Mouse (Mus musculus) limb, embryonic 15.5 days (tissue): ENCODE data around the gene Mcm3ap. TPM values are rescaled to one million over a fixed set of nuclear protein-coding genes. Genes with fewer than 3 reads are reported as not detected.

ENCODE experiments used
- ATAC-seq: fragments of 200-750 bp; cut with Nextera tagmentation; 2 replicates; pipeline ENCODE4 v1.8.0; 2017; ENCODE audit warnings: low read depth, moderate TSS enrichment; ENCODE audit not compliant: insufficient number of reproducible peaks, low FRiP score, low TSS enrichment
- H3K27ac ChIP-seq: fragments of 300-500 bp; sonication (generic); 2 replicates; pipeline ENCODE4 v1.5.1; 2015; ENCODE audit warnings: moderate library complexity, mild to moderate bottlenecking, inconsistent platforms
- H3K27me3 ChIP-seq: fragments of 300-500 bp; sonication (generic); 2 replicates; pipeline ENCODE4 v1.6.1; 2015; ENCODE audit warnings: inconsistent platforms
- H3K36me3 ChIP-seq: fragments of 300-500 bp; sonication (generic); 2 replicates; pipeline ENCODE4 v1.6.1; 2015; ENCODE audit warnings: inconsistent platforms
- H3K4me1 ChIP-seq: fragments of 300-500 bp; sonication (generic); 2 replicates; pipeline ENCODE4 v1.6.1; 2015; ENCODE audit warnings: inconsistent platforms
- H3K4me2 ChIP-seq: fragments of 300-500 bp; sonication (generic); 2 replicates; pipeline ENCODE4 v1.6.1; 2015; ENCODE audit warnings: mild to moderate bottlenecking, inconsistent platforms
- H3K4me3 ChIP-seq: fragments of 300-500 bp; sonication (generic); 2 replicates; pipeline ENCODE4 v1.5.1; 2015; ENCODE audit warnings: mild to moderate bottlenecking, inconsistent platforms
- H3K9ac ChIP-seq: fragments of 300-500 bp; sonication (generic); 2 replicates; pipeline ENCODE4 v1.6.1; 2015; ENCODE audit warnings: inconsistent platforms
- H3K9me3 ChIP-seq: fragments of 300-500 bp; sonication (generic); 2 replicates; pipeline ENCODE4 v1.6.1; 2016; ENCODE audit warnings: inconsistent platforms
- WGBS: fragments of 180-500 bp; shearing (Covaris S2); methylation state at CpG from one replicate; pipeline ENCODE4 v1.1.7; 2015; 5-methylcytosine and 5-hydroxymethylcytosine counted together
- polyA plus RNA-seq: library from polyadenylated mRNA; unstranded; fragments of >200 nt; fragmentation: Nextera tagmentation; extraction: Ambion mirVana; gene quantifications from 2 replicates; pipeline ENCODE4 v1.2.1, GENCODE M21; 2015

The Mcm3ap gene
- polyA plus RNA-seq, 1 experiment from 2014 or later: 47.9 TPM

- Histone ChIP-seq H3K9ac (no peak overlapping the region), H3K27ac (no peak overlapping the region), H3K27me3 (no peaks in the 10 kb centered on the region), H3K36me3 (peaks cover 11% of the 10 kb centered on the region; the same call in 1 of the 2 replicates), H3K4me3 (no peak overlapping the region), H3K9me3 (no peaks in the 10 kb centered on the region), H3K4me1 (no peaks in the 10 kb centered on the region), H3K4me2 (no peak overlapping the region)
- ATAC-seq: no peak
- 95% methylated on average over 1 of the region's 1 CpGs for WGBS
Observed at GRCm38 (mm10) chr10:76461255-76461654, 7.5 kb upstream of the Mcm3ap start.

- no peak overlapping the region for H3K4me2 ChIP-seq
- H3K9me3 ChIP-seq: no peaks in the 10 kb centered on the region
- WGBS: 88% methylated on average over 7 of the region's 7 CpGs
- H3K4me3 ChIP-seq: no peak overlapping the region
- ATAC-seq: no peak
- H3K9ac ChIP-seq: no peak overlapping the region
- no peaks in the 10 kb centered on the region for H3K4me1 ChIP-seq
- H3K27me3 ChIP-seq: no peaks in the 10 kb centered on the region
- H3K36me3 ChIP-seq: peaks cover 11% of the 10 kb centered on the region; the same call in 1 of the 2 replicates
- no peak overlapping the region for H3K27ac ChIP-seq
Observed at GRCm38 (mm10) chr10:76462312-76462711, 6.4 kb upstream of the Mcm3ap start.

- 84% methylated on average over 6 of the region's 6 CpGs for WGBS
- Histone ChIP-seq H3K9ac (no peak overlapping the region), H3K36me3 (peaks cover 11% of the 10 kb centered on the region; the same call in 1 of the 2 replicates), H3K4me2 (no peak overlapping the region), H3K9me3 (no peaks in the 10 kb centered on the region), H3K4me1 (no peaks in the 10 kb centered on the region), H3K27me3 (no peaks in the 10 kb centered on the region), H3K4me3 (no peak overlapping the region), H3K27ac (no peak overlapping the region)
- no peak for ATAC-seq
Observed at GRCm38 (mm10) chr10:76462721-76463120, 6.0 kb upstream of the Mcm3ap start.

- Histone ChIP-seq H3K4me2 (no peak overlapping the region), H3K4me1 (peaks cover 9% of the 10 kb centered on the region; the same call in 1 of the 2 replicates), H3K27ac (no peak overlapping the region), H3K27me3 (no peaks in the 10 kb centered on the region), H3K9me3 (no peaks in the 10 kb centered on the region), H3K9ac (no peak overlapping the region), H3K36me3 (peaks cover 70% of the 10 kb centered on the region), H3K4me3 (no peak overlapping the region)
- no peak for ATAC-seq
- WGBS: 94% methylated on average over 5 of the region's 5 CpGs
Observed at GRCm38 (mm10) chr10:76473759-76474158, 5.0 kb downstream of the Mcm3ap start.

- peaks cover 92% of the 10 kb centered on the region for H3K36me3 ChIP-seq
- no peak overlapping the region for H3K27ac ChIP-seq
- WGBS: 86% methylated on average over 13 of the region's 13 CpGs
- ATAC-seq: no peak
- H3K9ac ChIP-seq: no peak overlapping the region
- no peaks in the 10 kb centered on the region for H3K4me1 ChIP-seq
- no peaks in the 10 kb centered on the region for H3K9me3 ChIP-seq
- H3K4me3 ChIP-seq: no peak overlapping the region
- no peaks in the 10 kb centered on the region for H3K27me3 ChIP-seq
- H3K4me2 ChIP-seq: no peak overlapping the region
Observed at GRCm38 (mm10) chr10:76480851-76481250, 12.1 kb downstream of the Mcm3ap start.

GRCm38 (mm10) chr10:76481480-76481879 is 12.8 kb downstream of the Mcm3ap start:
- peaks cover 93% of the 10 kb centered on the region for H3K36me3 ChIP-seq

GRCm38 (mm10) chr10:76486302-76486701 is 17.6 kb downstream of the Mcm3ap start:
- Histone ChIP-seq H3K4me2 (no peak overlapping the region), H3K9ac (no peak overlapping the region), H3K9me3 (no peaks in the 10 kb centered on the region), H3K4me1 (no peaks in the 10 kb centered on the region), H3K4me3 (no peak overlapping the region), H3K27me3 (no peaks in the 10 kb centered on the region), H3K36me3 (peaks cover 92% of the 10 kb centered on the region), H3K27ac (no peak overlapping the region)
- WGBS: 83% methylated on average over 2 of the region's 2 CpGs
- no peak for ATAC-seq

More at GRCm38 (mm10) chr10:76481480-76481879, 12.8 kb downstream of the Mcm3ap start:
- no peaks in the 10 kb centered on the region for H3K27me3 ChIP-seq
- H3K27ac ChIP-seq: no peak overlapping the region
- no peaks in the 10 kb centered on the region for H3K9me3 ChIP-seq
- no peaks in the 10 kb centered on the region for H3K4me1 ChIP-seq
- H3K4me3 ChIP-seq: no peak overlapping the region
- no peak overlapping the region for H3K4me2 ChIP-seq
- 91% methylated on average over 6 of the region's 6 CpGs for WGBS
- ATAC-seq: no peak
- H3K9ac ChIP-seq: no peak overlapping the region

GRCm38 (mm10) chr10:76488265-76488664 is 19.5 kb downstream of the Mcm3ap start:
- H3K36me3 ChIP-seq: peaks cover 84% of the 10 kb centered on the region
- 89% methylated on average over 8 of the region's 8 CpGs for WGBS
- H3K4me3 ChIP-seq: no peak overlapping the region

GRCm38 (mm10) chr10:76489205-76489604 is 20.5 kb downstream of the Mcm3ap start:
- no peaks in the 10 kb centered on the region for H3K27me3 ChIP-seq
- ATAC-seq: no peak
- H3K4me2 ChIP-seq: no peak overlapping the region
- H3K4me3 ChIP-seq: no peak overlapping the region
- no peaks in the 10 kb centered on the region for H3K4me1 ChIP-seq
- 91% methylated on average over 15 of the region's 15 CpGs for WGBS
- no peak overlapping the region for H3K27ac ChIP-seq
- peaks cover 86% of the 10 kb centered on the region for H3K36me3 ChIP-seq
- no peaks in the 10 kb centered on the region for H3K9me3 ChIP-seq
- no peak overlapping the region for H3K9ac ChIP-seq

More at GRCm38 (mm10) chr10:76488265-76488664, 19.5 kb downstream of the Mcm3ap start:
- no peak for ATAC-seq
- H3K9ac ChIP-seq: no peak overlapping the region
- H3K4me1 ChIP-seq: no peaks in the 10 kb centered on the region
- no peak overlapping the region for H3K27ac ChIP-seq
- no peaks in the 10 kb centered on the region for H3K9me3 ChIP-seq
- no peaks in the 10 kb centered on the region for H3K27me3 ChIP-seq
- no peak overlapping the region for H3K4me2 ChIP-seq

GRCm38 (mm10) chr10:76493527-76493926 is 24.8 kb downstream of the Mcm3ap start:
- no peaks in the 10 kb centered on the region for H3K27me3 ChIP-seq
- ATAC-seq: no peak
- H3K9me3 ChIP-seq: no peaks in the 10 kb centered on the region
- H3K4me1 ChIP-seq: no peaks in the 10 kb centered on the region
- no peak overlapping the region for H3K4me2 ChIP-seq
- H3K27ac ChIP-seq: no peak overlapping the region
- peaks cover 82% of the 10 kb centered on the region for H3K36me3 ChIP-seq
- WGBS: 76% methylated on average over 1 of the region's 1 CpGs
- no peak overlapping the region for H3K4me3 ChIP-seq
- H3K9ac ChIP-seq: no peak overlapping the region

GRCm38 (mm10) chr10:76495501-76495900 is 26.8 kb downstream of the Mcm3ap start:
- Histone ChIP-seq H3K27ac (no peak overlapping the region), H3K36me3 (peaks cover 82% of the 10 kb centered on the region), H3K4me3 (no peak overlapping the region), H3K4me1 (no peaks in the 10 kb centered on the region), H3K4me2 (no peak overlapping the region), H3K9me3 (no peaks in the 10 kb centered on the region), H3K9ac (no peak overlapping the region), H3K27me3 (no peaks in the 10 kb centered on the region)
- no peak for ATAC-seq
- WGBS: 83% methylated on average over 6 of the region's 6 CpGs

- no peak for ATAC-seq
- H3K4me3 ChIP-seq: no peak overlapping the region
- H3K4me1 ChIP-seq: no peaks in the 10 kb centered on the region
- H3K9me3 ChIP-seq: no peaks in the 10 kb centered on the region
- no peak overlapping the region for H3K9ac ChIP-seq
- WGBS: 93% methylated on average over 7 of the region's 7 CpGs
- H3K4me2 ChIP-seq: no peak overlapping the region
- peaks cover 81% of the 10 kb centered on the region for H3K36me3 ChIP-seq
- H3K27me3 ChIP-seq: no peaks in the 10 kb centered on the region
- no peak overlapping the region for H3K27ac ChIP-seq
Observed at GRCm38 (mm10) chr10:76496366-76496765, 27.6 kb downstream of the Mcm3ap start.

GRCm38 (mm10) chr10:76497522-76497921 is 28.8 kb downstream of the Mcm3ap start:
- H3K4me1 ChIP-seq: no peaks in the 10 kb centered on the region
- 92% methylated on average over 4 of the region's 4 CpGs for WGBS
- H3K36me3 ChIP-seq: peaks cover 88% of the 10 kb centered on the region
- no peak overlapping the region for H3K4me2 ChIP-seq
- H3K27ac ChIP-seq: no peak overlapping the region
- H3K9me3 ChIP-seq: no peaks in the 10 kb centered on the region
- ATAC-seq: no peak
- H3K27me3 ChIP-seq: no peaks in the 10 kb centered on the region
- H3K4me3 ChIP-seq: no peak overlapping the region
- no peak overlapping the region for H3K9ac ChIP-seq
